Mouse (Mus musculus) lung, embryonic 16.5 days (tissue): ENCODE measurements around the gene Tmigd1. TPM values are rescaled to one million over a fixed set of nuclear protein-coding genes. Genes with fewer than 3 reads are reported as not detected.

Experiments used
- ATAC-seq: fragments of 200-750 bp; cut with Nextera tagmentation; 2 replicates; pipeline ENCODE4 v1.8.0; 2017; ENCODE audit warnings: low read depth, mild to moderate bottlenecking, moderate library complexity
- H3K27ac ChIP-seq: fragments of 300-500 bp; sonication (generic); 2 replicates; pipeline ENCODE4 v1.5.1; 2014; ENCODE audit warnings: mild to moderate bottlenecking, control low read depth, low read length
- H3K27me3 ChIP-seq: fragments of 300-500 bp; sonication (generic); 2 replicates; pipeline ENCODE4 v1.6.1; 2014; ENCODE audit warnings: low read depth, low read length, mixed read lengths; ENCODE audit not compliant: control insufficient read depth, insufficient read depth
- H3K36me3 ChIP-seq: fragments of 300-500 bp; sonication (generic); 2 replicates; pipeline ENCODE4 v1.6.1; 2014; ENCODE audit warnings: low read length; ENCODE audit not compliant: control insufficient read depth, insufficient read depth
- H3K4me1 ChIP-seq: fragments of 300-500 bp; sonication (generic); replicated peaks from 2 replicates; pipeline ENCODE4 v1.6.1; 2014; ENCODE audit warnings: low read length, mixed read lengths; ENCODE audit not compliant: control insufficient read depth, insufficient read depth
- H3K4me2 ChIP-seq: fragments of 300-500 bp; sonication (generic); 2 replicates; pipeline ENCODE4 v1.6.1; 2014; ENCODE audit warnings: low read depth, low read length, control low read depth
- H3K4me3 ChIP-seq: fragments of 300-500 bp; sonication (generic); 2 replicates; pipeline ENCODE4 v1.5.1; 2014; ENCODE audit warnings: mild to moderate bottlenecking, low read length, control low read depth
- H3K9ac ChIP-seq: fragments of 300-500 bp; sonication (generic); 2 replicates; pipeline ENCODE4 v1.6.1; 2014; ENCODE audit warnings: low read length, control low read depth
- H3K9me3 ChIP-seq: fragments of 300-500 bp; sonication (generic); 2 replicates; pipeline ENCODE4 v1.6.1; 2016; ENCODE audit warnings: low read length; ENCODE audit not compliant: control insufficient read depth
- WGBS: fragments of 180-500 bp; shearing (Covaris S2); extraction: QIAGEN DNeasy Blood & Tissue Kit; methylation state at CpG from one replicate; pipeline ENCODE4 v1.1.7; 2014; 5-methylcytosine and 5-hydroxymethylcytosine counted together
- polyA plus RNA-seq: library from polyadenylated mRNA; unstranded; fragments of >200 nt; fragmentation: Nextera tagmentation; extraction: Ambion mirVana; gene quantifications from 2 replicates; pipeline ENCODE4 v1.2.1, GENCODE M21; 2015

Tmigd1 gene
- polyA plus RNA-seq, 1 experiment from 2014 or later, result 0.11 TPM

DNA sequence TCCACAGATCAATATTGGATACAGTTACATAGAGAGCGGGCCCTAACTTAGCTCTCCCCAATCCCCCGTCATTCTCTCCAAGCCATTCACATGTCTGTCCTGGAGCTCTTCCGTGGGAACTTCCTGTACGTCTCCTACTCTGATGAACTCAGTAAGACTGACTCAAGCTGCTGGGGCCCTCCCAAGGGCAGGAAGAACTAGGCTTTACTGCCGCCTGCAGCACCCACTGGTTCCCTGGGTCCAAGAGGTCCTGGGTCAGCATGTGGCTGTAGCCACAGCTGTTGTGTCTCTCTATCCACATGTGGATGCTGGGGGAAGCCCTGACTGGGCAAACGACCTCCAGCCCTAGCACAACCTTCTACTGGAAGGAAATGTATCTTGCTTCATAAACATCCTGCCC is 27.2 kb upstream of the Tmigd1 start:
- 47% methylated on average over 6 of the region's 6 CpGs for WGBS
- ATAC-seq, result peak; percentile 23; the same call in 1 of the 2 replicates
- Histone ChIP-seq H3K27ac (0 out of 2 replicates have a peak overlapping the region, but pooled peaks have one; percentile 21), H3K4me2 (no peak overlapping the region), H3K36me3 (no peaks in the 10 kb centered on the region), H3K4me3 (no peak overlapping the region), H3K27me3 (no peaks in the 10 kb centered on the region), H3K4me1 (no peaks in the 10 kb centered on the region), H3K9ac (no peak overlapping the region), H3K9me3 (no peaks in the 10 kb centered on the region)

DNA sequence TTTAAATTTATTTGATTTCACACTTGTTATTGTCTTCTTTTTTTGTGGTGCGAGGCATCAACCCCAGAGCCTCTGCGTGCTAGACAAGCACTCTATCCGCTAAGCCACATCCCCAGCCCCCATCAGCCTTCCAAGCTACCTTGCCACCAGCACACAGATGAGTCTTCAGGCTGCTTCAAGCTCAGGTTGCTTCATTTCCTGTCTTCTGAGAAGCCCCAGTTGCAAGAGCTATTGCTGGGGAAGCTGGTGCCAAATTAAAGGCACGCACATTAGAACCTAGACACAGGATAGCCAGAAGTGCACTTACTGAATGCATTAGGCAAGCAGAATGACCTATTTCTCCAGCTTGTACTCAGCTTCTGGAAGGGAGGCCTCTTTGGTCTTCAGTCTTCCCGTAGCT is 22.1 kb upstream of the Tmigd1 start:
- Histone ChIP-seq H3K9me3 (no peaks in the 10 kb centered on the region), H3K4me2 (no peak overlapping the region), H3K4me1 (no peaks in the 10 kb centered on the region; the same call in 1 of the 2 replicates), H3K9ac (no peak overlapping the region), H3K27ac (no peak overlapping the region), H3K27me3 (no peaks in the 10 kb centered on the region), H3K4me3 (no peak overlapping the region), H3K36me3 (no peaks in the 10 kb centered on the region)
- no peak for ATAC-seq
- WGBS, result 74% methylated on average over 5 of the region's 5 CpGs

DNA sequence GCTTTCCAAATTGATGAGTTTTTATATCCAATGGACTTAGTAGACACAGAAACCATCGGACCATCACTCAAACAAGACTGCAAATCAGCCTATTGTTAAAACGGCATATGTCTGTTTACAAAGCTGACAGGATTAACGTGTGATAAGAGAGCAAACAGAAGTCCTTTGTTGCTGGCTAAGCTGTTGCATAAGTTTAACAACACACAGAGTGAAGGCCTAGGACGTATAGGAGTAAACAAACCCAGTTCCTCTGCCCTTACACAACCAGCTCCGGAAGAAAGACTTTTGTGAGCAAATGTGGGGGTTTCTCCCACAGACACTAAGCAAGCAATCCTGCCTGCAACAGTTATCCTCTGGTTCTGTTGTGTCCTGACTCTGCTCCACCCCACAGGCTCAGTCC is 17.5 kb upstream of the Tmigd1 start:
- no peak overlapping the region for H3K9ac ChIP-seq
- no peak overlapping the region for H3K4me3 ChIP-seq
- no peak overlapping the region for H3K4me2 ChIP-seq
- ATAC-seq, result peak; percentile 94
- H3K27me3 ChIP-seq, result no peaks in the 10 kb centered on the region
- 8% methylated on average over 5 of the region's 5 CpGs for WGBS
- no peaks in the 10 kb centered on the region for H3K9me3 ChIP-seq
- H3K4me1 ChIP-seq, result peaks cover 3% of the 10 kb centered on the region
- peak overlapping the region; percentile 91 for H3K27ac ChIP-seq
- no peaks in the 10 kb centered on the region for H3K36me3 ChIP-seq

DNA sequence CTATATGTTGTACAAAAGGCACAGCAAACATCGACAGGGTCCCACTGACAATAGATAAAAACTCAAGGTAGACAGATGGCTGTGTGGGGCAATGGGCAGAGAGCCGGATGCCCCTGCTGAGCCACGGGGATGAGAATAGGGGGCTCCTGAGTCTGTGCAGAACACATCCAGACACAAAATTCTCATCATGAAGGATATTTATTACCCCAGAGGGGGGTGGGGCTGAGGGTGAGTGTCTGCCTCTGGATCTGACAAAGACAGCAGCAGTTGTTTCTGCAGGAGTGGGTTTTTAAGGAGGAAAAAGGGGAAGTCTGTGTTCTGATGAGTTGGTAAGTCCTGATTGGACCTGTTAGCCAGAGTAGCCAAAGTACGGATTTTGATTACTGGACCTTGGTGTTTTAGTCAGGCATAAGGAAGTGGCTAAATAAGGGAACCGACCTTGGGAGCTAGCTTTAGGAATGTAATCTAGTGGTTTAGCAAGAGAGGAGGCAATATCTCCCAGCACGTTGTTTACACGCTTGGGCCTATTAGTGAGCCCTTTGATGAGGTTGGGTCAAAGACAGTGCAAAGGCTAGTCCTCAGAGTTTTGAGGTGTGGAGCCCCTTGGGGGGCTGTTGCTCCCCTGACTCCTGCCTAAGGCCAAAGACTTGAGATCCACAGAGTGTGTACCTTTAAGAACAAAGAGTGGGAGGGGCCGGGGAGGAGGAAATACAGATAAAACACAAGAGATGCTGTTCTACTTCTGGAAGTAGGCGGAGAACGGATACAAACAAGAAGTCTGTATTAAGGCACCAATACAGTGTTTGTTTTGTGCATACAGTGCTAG is 12.4 kb upstream of the Tmigd1 start:
- WGBS, result 29% methylated on average over 10 of the region's 10 CpGs
- no peak overlapping the region for H3K9ac ChIP-seq
- peak overlapping the region; percentile 78 for H3K27ac ChIP-seq
- peak overlapping the region; percentile 19; the same call in 1 of the 2 replicates for H3K4me2 ChIP-seq
- no peaks in the 10 kb centered on the region for H3K27me3 ChIP-seq
- peaks cover 23% of the 10 kb centered on the region for H3K4me1 ChIP-seq
- H3K9me3 ChIP-seq, result no peaks in the 10 kb centered on the region
- ATAC-seq, result peak; percentile 35; the same call in 1 of the 2 replicates
- H3K36me3 ChIP-seq, result no peaks in the 10 kb centered on the region
- no peak overlapping the region for H3K4me3 ChIP-seq

DNA sequence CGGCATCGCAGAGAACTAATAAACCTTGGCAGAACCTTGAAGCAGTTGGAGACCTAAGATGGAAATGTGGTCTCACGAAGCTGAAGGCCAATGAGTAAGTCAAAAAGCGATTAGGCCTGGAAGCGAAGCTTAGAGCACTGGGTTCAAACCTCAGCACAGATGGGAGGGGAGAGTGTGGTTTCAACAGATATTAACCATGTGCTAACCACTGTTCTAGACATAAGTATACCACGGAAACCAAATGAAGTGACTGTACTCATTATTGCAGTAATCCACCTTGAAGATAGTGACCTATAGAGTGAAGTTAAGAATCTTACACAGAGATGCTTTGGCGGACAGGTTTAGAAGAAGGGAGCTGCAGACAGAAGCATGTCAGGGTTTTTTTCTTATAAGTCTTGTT is 10.8 kb upstream of the Tmigd1 start:
- H3K36me3 ChIP-seq, result no peaks in the 10 kb centered on the region
- peaks cover 23% of the 10 kb centered on the region for H3K4me1 ChIP-seq
- H3K9me3 ChIP-seq, result no peaks in the 10 kb centered on the region
- H3K27me3 ChIP-seq, result no peaks in the 10 kb centered on the region
- no peak overlapping the region for H3K9ac ChIP-seq
- H3K27ac ChIP-seq, result no peak overlapping the region
- 89% methylated on average over 7 of the region's 7 CpGs for WGBS
- ATAC-seq, result no peak
- H3K4me3 ChIP-seq, result no peak overlapping the region
- no peak overlapping the region for H3K4me2 ChIP-seq

DNA sequence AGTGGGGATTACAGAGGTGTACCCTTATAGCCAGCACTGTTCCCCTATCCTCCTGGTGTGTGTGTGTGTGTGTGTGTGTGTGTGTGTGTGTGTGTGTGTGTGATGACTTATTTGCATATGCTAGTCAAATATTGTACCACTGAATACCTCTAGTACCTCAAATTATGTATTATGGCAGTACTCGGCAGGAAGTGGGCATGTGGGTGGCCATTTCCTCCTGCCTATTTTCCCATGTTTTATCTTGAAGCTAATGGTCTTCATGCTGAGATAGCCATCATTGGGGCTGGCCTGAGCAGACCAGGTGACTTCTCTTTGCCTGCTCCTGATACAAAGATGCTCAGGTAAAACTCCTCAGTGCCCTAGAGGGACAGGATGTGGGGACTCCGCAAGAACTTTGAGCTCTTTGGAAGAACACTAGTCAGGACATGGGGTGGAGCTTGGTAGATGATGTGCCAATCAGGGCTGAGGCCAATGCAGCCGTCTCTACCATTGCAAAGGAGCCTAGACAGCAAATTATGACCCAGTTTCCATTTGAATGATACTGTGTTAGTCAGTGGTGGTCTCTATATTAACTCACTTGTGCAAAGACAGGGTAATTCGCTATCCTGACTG is 10.1 kb upstream of the Tmigd1 start:
- Histone ChIP-seq H3K9ac (no peak overlapping the region), H3K27me3 (no peaks in the 10 kb centered on the region), H3K4me3 (no peak overlapping the region), H3K9me3 (no peaks in the 10 kb centered on the region), H3K36me3 (no peaks in the 10 kb centered on the region), H3K4me2 (no peak overlapping the region), H3K4me1 (peaks cover 23% of the 10 kb centered on the region), H3K27ac (no peak overlapping the region)
- 71% methylated on average over 4 of the region's 4 CpGs for WGBS
- ATAC-seq, result no peak

DNA sequence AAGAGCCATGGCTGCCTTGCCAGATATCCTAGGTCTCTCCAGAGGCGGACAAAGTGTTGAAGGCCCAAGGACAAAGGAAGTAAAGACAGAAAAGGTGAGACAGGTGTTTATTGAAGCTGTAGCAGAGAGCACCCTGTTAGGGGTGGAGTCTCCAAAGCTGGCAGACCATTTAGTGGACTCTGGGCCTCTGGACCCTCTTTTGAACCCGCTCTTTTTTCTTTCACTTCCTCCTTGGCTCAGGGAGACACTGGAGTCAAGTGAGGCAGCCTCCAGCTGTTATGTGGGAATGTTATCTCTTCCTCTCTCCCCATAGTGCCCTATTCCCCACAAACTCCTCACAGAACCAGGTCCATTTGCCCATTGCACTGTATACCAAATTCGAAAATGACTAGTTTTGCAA is 9.0 kb upstream of the Tmigd1 start:
- no peak overlapping the region for H3K4me2 ChIP-seq
- peaks cover 31% of the 10 kb centered on the region for H3K4me1 ChIP-seq
- no peak overlapping the region for H3K4me3 ChIP-seq
- H3K9me3 ChIP-seq, result no peaks in the 10 kb centered on the region
- no peak for ATAC-seq
- H3K27me3 ChIP-seq, result no peaks in the 10 kb centered on the region
- peak overlapping the region; percentile 75 for H3K27ac ChIP-seq
- no peak overlapping the region for H3K9ac ChIP-seq
- no peaks in the 10 kb centered on the region for H3K36me3 ChIP-seq
- WGBS, result 66% methylated on average over 3 of the region's 3 CpGs

DNA sequence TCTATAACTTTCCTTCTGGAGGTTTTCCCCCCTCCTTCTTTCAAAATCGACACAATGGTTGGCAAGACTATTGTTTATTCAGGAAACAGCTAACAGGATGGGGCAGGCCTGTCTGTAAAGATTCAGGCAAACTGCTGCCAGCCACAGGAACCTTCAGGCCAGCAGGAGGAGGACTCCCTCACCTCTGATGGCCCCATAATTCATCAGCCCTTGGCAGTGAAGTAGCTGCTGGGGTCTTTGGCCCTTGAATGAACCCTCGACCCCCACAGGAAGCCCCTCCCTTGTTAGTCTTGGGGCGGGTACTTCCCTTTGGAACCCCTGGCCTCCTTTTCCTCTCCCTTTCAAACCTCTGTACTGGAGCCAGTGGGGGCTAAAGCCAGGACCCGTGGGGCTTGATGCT is 8.4 kb upstream of the Tmigd1 start:
- Histone ChIP-seq H3K27me3 (no peaks in the 10 kb centered on the region), H3K9ac (no peak overlapping the region), H3K4me3 (no peak overlapping the region), H3K4me2 (peak overlapping the region; percentile 23), H3K9me3 (no peaks in the 10 kb centered on the region), H3K4me1 (peaks cover 37% of the 10 kb centered on the region), H3K27ac (peak overlapping the region; percentile 76), H3K36me3 (no peaks in the 10 kb centered on the region)
- 4% methylated on average over 4 of the region's 4 CpGs for WGBS
- ATAC-seq, result peak; percentile 50

DNA sequence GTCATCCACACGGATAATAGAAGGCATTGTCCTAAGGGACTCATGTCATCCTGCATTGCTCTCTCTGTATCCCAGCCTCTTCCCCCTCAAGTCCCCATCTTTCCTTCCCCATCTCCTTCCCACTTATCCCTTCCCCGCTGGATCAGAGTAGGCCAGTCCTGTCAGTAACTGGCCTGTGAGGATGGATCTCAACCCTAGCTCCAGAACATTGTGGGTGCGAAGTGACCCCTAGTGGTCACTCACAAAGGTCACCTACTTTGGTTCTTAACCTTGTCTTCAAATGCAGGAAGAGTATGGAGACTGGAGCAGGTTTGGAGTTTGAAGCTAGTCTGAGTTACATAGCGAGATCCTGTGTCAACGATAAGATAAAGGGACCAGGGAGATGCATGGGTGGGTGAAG is 7.7 kb upstream of the Tmigd1 start:
- H3K27me3 ChIP-seq, result no peaks in the 10 kb centered on the region
- H3K4me2 ChIP-seq, result peak overlapping the region; percentile 23; the same call in 1 of the 2 replicates
- H3K4me3 ChIP-seq, result no peak overlapping the region
- 24% methylated on average over 5 of the region's 5 CpGs for WGBS
- H3K27ac ChIP-seq, result peak overlapping the region; percentile 76
- H3K9me3 ChIP-seq, result no peaks in the 10 kb centered on the region
- H3K4me1 ChIP-seq, result peaks cover 40% of the 10 kb centered on the region
- H3K9ac ChIP-seq, result no peak overlapping the region
- no peaks in the 10 kb centered on the region for H3K36me3 ChIP-seq
- ATAC-seq, result peak; percentile 32
